Mouse (Mus musculus): ENCODE results near the gene Stk31.
"Not testable (repeated sequence)": the region's sequence is repeated elsewhere in the genome, so short reads cannot be mapped to it uniquely, and the experiment has no call there.

Stk31 gene

GRCm38 (mm10) chr6:49395316-49395715 is at the start of gene Stk31:
Gene Stk31 (plus strand): TSS chr6:49395604.
- no peak for DNase-seq (ENCODE audit: low read depth, low spot score)

GRCm38 (mm10) chr6:49349826-49350225 is 45.6 kb upstream of the Stk31 start:
- no peak for DNase-seq (ENCODE audit: low read depth, low spot score)

- DNase-seq (ENCODE audit: low read depth, low spot score) = no peak
Observed at GRCm38 (mm10) chr6:49354613-49355012, 40.8 kb upstream of the Stk31 start.

- no peak for DNase-seq (ENCODE audit: low read depth, low spot score)
Observed at GRCm38 (mm10) chr6:49355171-49355570, 40.2 kb upstream of the Stk31 start.

GRCm38 (mm10) chr6:49360420-49360819 is 35.0 kb upstream of the Stk31 start:
- DNase-seq (ENCODE audit: low read depth, low spot score) = no peak

GRCm38 (mm10) chr6:49367159-49368054 is 28.0 kb upstream of the Stk31 start, which contains the start of gene Fam221a:
Gene Fam221a (plus strand): TSS chr6:49367739.
- DNase-seq (ENCODE audit: low read depth, low spot score) = peak; percentile 82

GRCm38 (mm10) chr6:49368212-49368611 is 27.2 kb upstream of the Stk31 start:
- peak; percentile 2 for DNase-seq (ENCODE audit: low read depth, low spot score)

- DNase-seq (ENCODE audit: low read depth, low spot score) = no peak
Observed at GRCm38 (mm10) chr6:49372705-49373104, 22.7 kb upstream of the Stk31 start.

- no peak for DNase-seq (ENCODE audit: low read depth, low spot score)
Observed at GRCm38 (mm10) chr6:49373943-49374342, 21.5 kb upstream of the Stk31 start.

- no peak for DNase-seq (ENCODE audit: low read depth, low spot score)
Observed at GRCm38 (mm10) chr6:49378328-49378727, 17.1 kb upstream of the Stk31 start.

GRCm38 (mm10) chr6:49394276-49394675 is 1.1 kb upstream of the Stk31 start:
- DNase-seq (ENCODE audit: low read depth, low spot score) = no peak

- DNase-seq (ENCODE audit: low read depth, low spot score) = peak; percentile 20
Observed at GRCm38 (mm10) chr6:49397466-49397865, 2.1 kb downstream of the Stk31 start.

- DNase-seq (ENCODE audit: low read depth, low spot score) = peak; percentile 30
Observed at GRCm38 (mm10) chr6:49398365-49398764, 3.0 kb downstream of the Stk31 start.

- DNase-seq (ENCODE audit: low read depth, low spot score) = no peak
Observed at GRCm38 (mm10) chr6:49410830-49411229, 15.4 kb downstream of the Stk31 start.

- not testable (repeated sequence) for DNase-seq (ENCODE audit: low read depth, low spot score)
Observed at GRCm38 (mm10) chr6:49412967-49413366, 17.6 kb downstream of the Stk31 start.

- DNase-seq (ENCODE audit: low read depth, low spot score) = no peak
Observed at GRCm38 (mm10) chr6:49415971-49416370, 20.6 kb downstream of the Stk31 start.

- no peak for DNase-seq (ENCODE audit: low read depth, low spot score)
Observed at GRCm38 (mm10) chr6:49437306-49437705, 41.9 kb downstream of the Stk31 start.

GRCm38 (mm10) chr6:49458112-49458511 is 62.7 kb downstream of the Stk31 start:
- DNase-seq (ENCODE audit: low read depth, low spot score) = no peak

- no peak for DNase-seq (ENCODE audit: low read depth, low spot score)
Observed at GRCm38 (mm10) chr6:49483205-49483604, 87.8 kb downstream of the Stk31 start.

GRCm38 (mm10) chr6:49491526-49491925 is 96.1 kb downstream of the Stk31 start:
- DNase-seq (ENCODE audit: low read depth, low spot score) = no peak

- peak; percentile 31 for DNase-seq (ENCODE audit: low read depth, low spot score)
Observed at GRCm38 (mm10) chr6:49519053-49519452, 123.6 kb downstream of the Stk31 start.
